ENCODE assay signal across 8 mouse cellular contexts in the genomic region with DNA sequence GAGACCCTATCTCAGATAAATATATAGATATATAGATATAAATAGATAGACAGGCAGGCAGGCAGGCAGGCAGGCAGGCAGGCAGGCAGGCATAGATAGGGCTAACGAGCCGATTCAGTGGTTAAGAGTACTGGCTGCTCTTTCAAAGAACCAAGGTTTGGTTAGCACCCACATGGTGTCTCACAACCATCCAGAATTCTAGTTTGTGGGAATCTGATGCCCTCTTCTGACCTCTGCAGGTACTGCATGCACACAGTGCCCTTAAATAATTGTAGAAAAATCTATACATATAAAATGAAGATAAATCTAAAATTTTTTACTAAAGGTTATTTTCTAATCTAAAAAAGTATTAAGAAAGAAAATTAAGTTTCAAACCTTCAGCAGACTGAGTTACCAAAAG. TPM values are rescaled to one million over a fixed set of nuclear protein-coding genes. Genes with fewer than 3 reads are reported as not detected.
DNase-seq lines count a peak whose midpoint lies in the region; ATAC-seq lines count a peak whose summit lies in the region.

No protein-coding gene starts in this region.

- no peak overlapping the region for H3K27ac ChIP-seq in heart, embryonic 12.5 days (ENCODE audit: poor library complexity, severe bottlenecking)
- H3K27ac ChIP-seq in midbrain, embryonic 10.5 days (replicated peaks) = no peak overlapping the region
- H3K27ac ChIP-seq in midbrain, embryonic 13.5 days = no peak overlapping the region

- H3K27me3 ChIP-seq in heart, embryonic 12.5 days (replicated peaks) = no peaks in the 10 kb centered on the region
- no peaks in the 10 kb centered on the region for H3K27me3 ChIP-seq in midbrain, embryonic 10.5 days (ENCODE audit: low read depth, poor library complexity, severe bottlenecking)
- no peaks in the 10 kb centered on the region for H3K27me3 ChIP-seq in midbrain, embryonic 13.5 days

- 70% methylated on average over 2 of the region's 2 CpGs for WGBS in heart, embryonic 12.5 days
- WGBS in midbrain, embryonic 10.5 days = 82% methylated on average over 2 of the region's 2 CpGs
- 81% methylated on average over 2 of the region's 2 CpGs for WGBS in midbrain, embryonic 13.5 days

- no peak for ATAC-seq in heart, embryonic 12.5 days (ENCODE audit: insufficient number of reproducible peaks, low FRiP score)
- ATAC-seq in midbrain, embryonic 13.5 days = no peak

- H3K36me3 ChIP-seq in heart, embryonic 12.5 days = peaks cover 83% of the 10 kb centered on the region
- H3K36me3 ChIP-seq in midbrain, embryonic 10.5 days = peaks cover 88% of the 10 kb centered on the region
- H3K36me3 ChIP-seq in midbrain, embryonic 13.5 days = peaks cover 81% of the 10 kb centered on the region

- H3K4me3 ChIP-seq in heart, embryonic 12.5 days = no peak overlapping the region
- no peak overlapping the region for H3K4me3 ChIP-seq in midbrain, embryonic 10.5 days
- H3K4me3 ChIP-seq in midbrain, embryonic 13.5 days (replicated peaks) = no peak overlapping the region

- DNase-seq in heart, adult 11 months = peak; percentile 60
- DNase-seq in midbrain, embryonic 10.5 days (ENCODE audit: low spot score) = peak; percentile 25
- peak; percentile 20 for DNase-seq in c-Kit-negative CD71-positive TER-119-positive erythroid progenitor cells, embryonic 14.5 days (ENCODE audit: low read depth, low spot score)
- peak; percentile 63 for DNase-seq in retina, embryonic 14.5 days (ENCODE audit: low spot score)
- DNase-seq in yolk sac, embryonic 10.5 days (ENCODE audit: low spot score) = no peak
- no peak for DNase-seq in right cerebral cortex, postnatal 10 days (ENCODE audit: low spot score in 2 of 2)

- no peaks in the 10 kb centered on the region for H3K9me3 ChIP-seq in heart, embryonic 12.5 days (replicated peaks)
- no peaks in the 10 kb centered on the region for H3K9me3 ChIP-seq in midbrain, embryonic 10.5 days (replicated peaks)
- no peaks in the 10 kb centered on the region for H3K9me3 ChIP-seq in midbrain, embryonic 13.5 days

- H3K9ac ChIP-seq in heart, embryonic 12.5 days = no peak overlapping the region
- H3K9ac ChIP-seq in midbrain, embryonic 13.5 days (replicated peaks) = no peak overlapping the region

- no peak overlapping the region for H3K4me2 ChIP-seq in heart, embryonic 12.5 days
- no peak overlapping the region for H3K4me2 ChIP-seq in midbrain, embryonic 13.5 days (replicated peaks)

- no peaks in the 10 kb centered on the region for H3K4me1 ChIP-seq in heart, embryonic 12.5 days (replicated peaks)
- peaks cover 6% of the 10 kb centered on the region for H3K4me1 ChIP-seq in midbrain, embryonic 10.5 days
- H3K4me1 ChIP-seq in midbrain, embryonic 13.5 days (replicated peaks) = no peaks in the 10 kb centered on the region

RNA-seq across cellular contexts. Expression of a gene that starts 45.7 kb away (rescaled TPM):
- 20.0 and 23.4 TPM in 2 replicates for polyA plus RNA-seq in heart, embryonic 12.5 days (2016; fragmentation: Nextera tagmentation; extraction: Ambion mirVana)
- 30.4 and 34.1 TPM in 2 replicates for polyA plus RNA-seq in midbrain, embryonic 10.5 days (2016; fragmentation: Nextera tagmentation; extraction: Ambion mirVana)
- polyA plus RNA-seq in midbrain, embryonic 13.5 days (2015; fragmentation: Nextera tagmentation; extraction: Ambion mirVana) = 37.9 and 40.6 TPM in 2 replicates

Comparison
In these comparisons a context has a peak if more than half of its experiments do, and no peak if none do; other contexts are left out.
1. DNase-seq: peak in heart, adult 11 months (single experiment), midbrain, embryonic 10.5 days (single experiment), c-Kit-negative CD71-positive TER-119-positive erythroid progenitor cells, embryonic 14.5 days (single experiment) and retina, embryonic 14.5 days (single experiment); none in yolk sac, embryonic 10.5 days (single experiment) and right cerebral cortex, postnatal 10 days (0 of 2).